Mouse (Mus musculus): Measurements from ENCODE around the gene Cpxm2. TPM values are rescaled to one million over a fixed set of nuclear protein-coding genes. Genes with fewer than 3 reads are reported as not detected.

Gene Cpxm2
- not detected in 2 replicates for total RNA-seq (2017)

- ATAC-seq (replicated peaks; ENCODE audit: low read depth, poor library complexity, severe bottlenecking): no peak
Observed at GRCm38 (mm10) chr7:132154368-132154961, at the start of gene Cpxm2. Cpxm2 (minus strand) TSS chr7:132154739.

- no peak for ATAC-seq (replicated peaks; ENCODE audit: low read depth, poor library complexity, severe bottlenecking)
Observed at GRCm38 (mm10) chr7:132204073-132204612, 49.6 kb upstream of the Cpxm2 start.

GRCm38 (mm10) chr7:132199686-132200085 is 45.1 kb upstream of the Cpxm2 start:
- no peak for ATAC-seq (replicated peaks; ENCODE audit: low read depth, poor library complexity, severe bottlenecking)

- no peak for ATAC-seq (replicated peaks; ENCODE audit: low read depth, poor library complexity, severe bottlenecking)
Observed at GRCm38 (mm10) chr7:132198806-132199205, 44.3 kb upstream of the Cpxm2 start.

GRCm38 (mm10) chr7:132197817-132198475 is 43.4 kb upstream of the Cpxm2 start:
- ATAC-seq (replicated peaks; ENCODE audit: low read depth, poor library complexity, severe bottlenecking): no peak

- no peak for ATAC-seq (replicated peaks; ENCODE audit: low read depth, poor library complexity, severe bottlenecking)
Observed at GRCm38 (mm10) chr7:132196581-132196980, 42.0 kb upstream of the Cpxm2 start.

GRCm38 (mm10) chr7:132193606-132194005 is 39.1 kb upstream of the Cpxm2 start:
- no peak for ATAC-seq (replicated peaks; ENCODE audit: low read depth, poor library complexity, severe bottlenecking)

- ATAC-seq (replicated peaks; ENCODE audit: low read depth, poor library complexity, severe bottlenecking): no peak
Observed at GRCm38 (mm10) chr7:132187456-132187855, 32.9 kb upstream of the Cpxm2 start.

GRCm38 (mm10) chr7:132183892-132184404 is 29.4 kb upstream of the Cpxm2 start:
- ATAC-seq (replicated peaks; ENCODE audit: low read depth, poor library complexity, severe bottlenecking): no peak

GRCm38 (mm10) chr7:132181586-132182198 is 27.2 kb upstream of the Cpxm2 start:
- ATAC-seq (replicated peaks; ENCODE audit: low read depth, poor library complexity, severe bottlenecking): no peak

- no peak for ATAC-seq (replicated peaks; ENCODE audit: low read depth, poor library complexity, severe bottlenecking)
Observed at GRCm38 (mm10) chr7:132181042-132181441, 26.5 kb upstream of the Cpxm2 start.

- ATAC-seq (replicated peaks; ENCODE audit: low read depth, poor library complexity, severe bottlenecking): no peak
Observed at GRCm38 (mm10) chr7:132179049-132179448, 24.5 kb upstream of the Cpxm2 start.

GRCm38 (mm10) chr7:132174787-132175186 is 20.2 kb upstream of the Cpxm2 start:
- ATAC-seq (replicated peaks; ENCODE audit: low read depth, poor library complexity, severe bottlenecking): no peak

GRCm38 (mm10) chr7:132174296-132174695 is 19.8 kb upstream of the Cpxm2 start:
- no peak for ATAC-seq (replicated peaks; ENCODE audit: low read depth, poor library complexity, severe bottlenecking)

GRCm38 (mm10) chr7:132172220-132172619 is 17.7 kb upstream of the Cpxm2 start:
- ATAC-seq (replicated peaks; ENCODE audit: low read depth, poor library complexity, severe bottlenecking): no peak

GRCm38 (mm10) chr7:132171716-132172115 is 17.2 kb upstream of the Cpxm2 start:
- no peak for ATAC-seq (replicated peaks; ENCODE audit: low read depth, poor library complexity, severe bottlenecking)

GRCm38 (mm10) chr7:132169419-132170169 is 15.1 kb upstream of the Cpxm2 start:
- ATAC-seq (replicated peaks; ENCODE audit: low read depth, poor library complexity, severe bottlenecking): no peak

GRCm38 (mm10) chr7:132167239-132167638 is 12.7 kb upstream of the Cpxm2 start:
- no peak for ATAC-seq (replicated peaks; ENCODE audit: low read depth, poor library complexity, severe bottlenecking)

GRCm38 (mm10) chr7:132162254-132162653 is 7.7 kb upstream of the Cpxm2 start:
- no peak for ATAC-seq (replicated peaks; ENCODE audit: low read depth, poor library complexity, severe bottlenecking)

GRCm38 (mm10) chr7:132158321-132159025 is 3.9 kb upstream of the Cpxm2 start:
- ATAC-seq (replicated peaks; ENCODE audit: low read depth, poor library complexity, severe bottlenecking): no peak
